Mouse (Mus musculus): ENCODE results near the gene Prkaa1.
"Not testable (repeated sequence)": the region's sequence is repeated elsewhere in the genome, so short reads cannot be mapped to it uniquely, and the experiment has no call there.

Prkaa1 gene

DNA sequence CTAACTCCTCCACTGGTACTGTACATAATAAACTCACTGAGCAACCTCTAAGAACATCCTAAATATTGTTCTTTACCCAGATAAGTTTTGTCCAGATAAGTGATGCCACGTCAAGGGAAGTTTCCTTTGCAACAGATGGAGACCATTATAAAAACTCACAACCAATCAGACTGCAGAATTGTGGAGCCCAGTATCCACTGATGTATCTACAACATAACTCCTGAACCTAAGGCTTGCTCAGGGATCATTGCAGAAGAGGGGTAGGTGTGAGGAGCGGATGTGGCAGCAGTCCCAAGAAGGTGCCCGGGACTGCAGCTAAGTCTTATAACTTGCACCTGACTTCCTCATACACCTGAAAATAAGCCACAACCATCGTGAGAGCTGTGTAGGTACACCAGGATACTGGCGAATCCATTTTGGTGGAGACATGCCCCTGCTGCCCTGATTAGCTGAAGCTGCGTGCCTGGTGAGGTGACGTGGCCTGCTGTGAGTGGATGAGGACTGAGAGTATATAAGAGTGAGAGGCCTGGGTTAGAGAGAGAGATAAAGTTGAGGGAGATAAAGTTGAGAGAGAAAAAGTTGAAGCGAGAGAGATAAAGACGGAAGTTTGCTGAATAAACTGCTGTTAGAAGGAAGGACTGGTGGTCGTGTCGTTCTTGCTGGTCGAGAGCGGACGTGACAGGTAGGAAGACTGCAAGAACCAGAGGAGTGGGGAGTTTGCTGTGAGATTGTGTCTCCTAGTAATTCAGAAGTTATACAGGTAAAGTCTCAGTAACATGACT is 12.6 kb upstream of the Prkaa1 start:
- not testable (repeated sequence) for DNase-seq

DNA sequence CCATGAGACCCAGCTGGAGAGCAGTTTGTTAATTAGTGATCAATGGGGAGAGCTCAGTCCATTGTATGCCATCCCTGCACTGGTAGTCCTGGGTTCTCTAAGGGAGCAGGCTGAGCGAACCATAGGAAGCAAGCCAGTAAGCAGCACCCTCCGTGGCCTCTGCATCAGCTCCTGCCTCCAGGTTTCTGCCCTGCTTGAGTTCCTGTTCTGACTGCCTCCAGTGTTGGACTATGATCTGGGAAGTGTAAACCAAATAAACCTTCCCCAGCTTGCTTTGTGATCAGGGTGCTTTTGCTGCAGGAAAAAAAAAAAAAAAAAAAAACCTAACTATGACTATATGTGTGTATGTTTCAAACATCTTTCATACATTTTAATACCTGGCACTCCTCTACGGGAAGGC is 10.4 kb upstream of the Prkaa1 start:
- no peak for DNase-seq

DNA sequence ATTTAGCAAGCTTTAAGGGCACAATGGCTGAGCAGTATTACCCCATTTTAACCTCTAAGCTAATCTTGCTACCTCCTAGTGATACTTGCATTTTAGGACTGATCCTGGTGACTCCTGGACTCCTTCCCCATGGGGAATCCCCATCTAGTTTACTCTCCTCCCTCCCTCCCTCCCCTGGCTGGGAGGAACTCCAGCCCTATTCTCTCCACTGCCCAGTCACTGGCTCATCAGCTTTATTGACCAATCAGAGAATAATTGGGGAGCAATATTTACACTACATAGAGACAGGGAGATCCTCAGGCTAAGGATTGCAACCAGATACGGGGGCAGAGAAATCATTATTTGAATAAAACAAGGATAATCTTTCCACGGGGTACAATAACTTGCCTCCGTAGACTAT is 9.5 kb upstream of the Prkaa1 start:
- no peak for DNase-seq

DNA sequence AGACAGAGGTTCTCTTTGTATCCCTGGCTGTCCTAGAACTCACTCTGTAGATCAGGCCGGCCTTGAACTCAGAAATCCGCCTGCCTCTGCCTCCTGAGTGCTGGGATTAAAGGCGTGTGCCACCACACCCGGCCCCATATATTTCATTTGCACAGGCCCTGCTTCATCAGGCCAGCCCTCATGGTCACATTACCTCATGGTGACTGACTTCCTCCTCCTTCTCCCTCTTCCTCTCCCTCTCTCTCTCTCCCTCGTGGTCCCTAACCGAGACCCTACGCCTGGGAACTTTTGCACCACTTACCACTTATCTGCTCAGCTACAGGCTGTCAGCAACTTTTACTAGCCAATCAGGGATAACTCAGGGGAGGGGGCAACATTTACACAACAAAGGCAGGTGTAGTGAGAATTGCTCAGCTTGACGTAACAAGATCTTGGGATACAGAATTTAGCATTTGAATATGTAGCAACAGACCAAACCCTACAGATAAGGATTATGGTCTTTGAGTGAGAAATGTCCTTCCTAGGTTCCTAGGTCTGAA is 8.6 kb upstream of the Prkaa1 start:
- DNase-seq = no peak

DNA sequence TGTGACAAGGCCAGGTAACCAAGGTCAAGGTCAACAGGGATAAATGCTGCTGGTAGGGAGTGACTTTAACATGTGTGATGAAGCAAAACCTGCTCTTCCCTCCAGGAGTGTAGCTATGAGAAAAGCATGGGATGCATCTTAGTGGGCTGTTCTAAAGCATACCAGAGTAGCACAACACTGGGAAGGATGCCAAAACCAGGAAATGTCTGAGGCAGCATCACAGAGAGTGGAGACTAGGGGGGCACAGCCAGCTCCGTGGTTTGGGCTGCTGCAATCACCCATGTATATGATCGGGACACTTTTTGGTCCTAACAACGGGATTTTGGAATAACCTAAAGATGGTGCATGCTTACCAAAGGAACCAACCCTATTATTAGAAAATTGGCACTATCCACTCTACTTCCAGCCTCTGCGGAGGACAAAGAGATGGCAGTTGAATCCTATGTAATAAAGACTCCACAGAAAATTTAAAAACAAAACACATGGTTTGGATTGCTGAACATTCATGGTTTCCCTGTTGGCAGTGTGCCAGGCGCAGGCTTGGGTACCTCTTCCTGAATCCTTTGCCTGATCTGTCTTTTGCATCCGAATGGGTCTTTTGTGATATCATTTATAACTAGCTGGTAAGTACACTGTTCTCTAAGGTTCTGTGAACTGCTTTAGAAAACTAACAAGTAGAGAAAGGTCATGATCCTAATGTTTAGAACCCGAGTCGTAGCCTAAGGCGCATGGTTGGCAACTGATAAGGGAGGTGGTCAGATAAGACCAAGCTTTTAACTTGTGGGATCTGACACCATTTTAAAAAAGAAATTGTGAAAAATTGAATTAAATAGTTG is 5.4 kb upstream of the Prkaa1 start:
- peak; percentile 20 for DNase-seq

DNA sequence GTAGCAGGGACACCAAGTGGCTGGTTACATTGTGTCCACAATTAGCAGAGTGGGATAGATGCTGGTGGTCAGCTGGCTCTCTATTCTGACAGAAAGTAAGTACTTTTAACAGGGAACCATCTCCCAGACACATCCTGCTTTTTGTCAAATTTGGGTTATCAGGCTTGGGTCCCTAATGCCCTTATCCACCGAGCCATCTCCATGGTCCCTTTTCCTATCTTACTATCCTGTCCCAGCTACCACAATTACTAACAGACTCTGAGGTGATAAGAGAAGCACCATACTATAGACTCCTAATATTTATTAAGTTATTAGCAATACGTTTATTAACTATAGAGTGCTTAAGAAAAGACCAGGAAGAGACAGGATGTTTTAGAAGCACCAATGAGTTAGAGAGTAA is 4.3 kb upstream of the Prkaa1 start:
- DNase-seq = no peak

DNA sequence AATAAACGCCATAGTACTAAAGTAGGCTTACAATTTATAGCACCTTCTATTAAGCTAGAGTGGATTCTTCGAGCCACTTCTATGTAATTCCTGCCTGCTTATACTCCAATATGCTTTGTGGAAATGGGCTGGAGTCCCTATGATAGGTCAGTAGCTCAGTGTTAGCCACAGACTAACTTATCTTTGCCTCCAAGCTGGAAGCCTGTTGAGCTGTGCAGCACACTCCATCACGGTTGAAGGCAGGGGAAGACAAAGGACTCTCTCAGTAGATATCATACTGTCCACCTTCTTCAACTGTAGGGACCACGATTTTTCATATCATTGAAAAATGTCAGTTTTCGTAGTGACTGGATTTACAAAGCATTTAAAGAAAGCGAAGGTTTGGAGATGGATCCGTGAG is 3.8 kb upstream of the Prkaa1 start:
- DNase-seq = no peak

DNA sequence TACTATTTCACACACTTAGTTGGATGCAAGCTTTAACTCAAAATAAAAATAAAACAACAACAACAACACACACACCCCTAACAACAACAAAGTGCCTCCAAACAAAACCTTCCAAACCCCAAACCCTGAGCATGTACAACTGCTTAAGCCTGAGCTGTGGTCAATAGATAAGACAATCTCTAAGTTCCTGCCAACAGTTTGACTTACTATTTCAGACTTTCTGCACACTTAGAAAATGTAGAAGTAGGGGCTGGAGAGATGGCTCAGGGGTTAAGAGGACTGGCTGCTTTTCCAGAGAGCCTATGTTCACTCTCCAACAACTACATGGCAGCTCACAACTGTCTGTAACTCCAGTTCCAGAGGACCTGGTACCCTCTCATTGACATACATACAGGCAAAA is 3.3 kb upstream of the Prkaa1 start:
- no peak for DNase-seq

DNA sequence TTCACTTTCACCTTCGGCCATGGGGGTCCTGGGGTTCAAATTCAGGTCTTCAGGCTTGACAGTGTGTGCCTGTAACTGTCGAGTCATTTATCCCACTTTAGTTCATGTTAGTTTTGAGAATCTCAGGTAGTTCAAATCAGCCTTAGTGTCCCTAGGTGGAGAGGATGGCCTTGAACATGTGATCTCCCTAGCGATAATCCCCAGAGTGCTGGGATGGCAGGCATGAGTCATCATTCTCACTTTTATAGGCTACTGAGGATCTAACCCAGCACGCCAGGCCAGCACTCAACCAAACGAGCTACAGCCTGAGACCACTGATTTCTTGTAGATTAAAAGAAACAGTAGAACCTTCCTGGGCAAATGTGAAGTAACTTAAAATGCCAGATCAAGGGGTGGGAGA is 1.6 kb upstream of the Prkaa1 start:
- DNase-seq = no peak

DNA sequence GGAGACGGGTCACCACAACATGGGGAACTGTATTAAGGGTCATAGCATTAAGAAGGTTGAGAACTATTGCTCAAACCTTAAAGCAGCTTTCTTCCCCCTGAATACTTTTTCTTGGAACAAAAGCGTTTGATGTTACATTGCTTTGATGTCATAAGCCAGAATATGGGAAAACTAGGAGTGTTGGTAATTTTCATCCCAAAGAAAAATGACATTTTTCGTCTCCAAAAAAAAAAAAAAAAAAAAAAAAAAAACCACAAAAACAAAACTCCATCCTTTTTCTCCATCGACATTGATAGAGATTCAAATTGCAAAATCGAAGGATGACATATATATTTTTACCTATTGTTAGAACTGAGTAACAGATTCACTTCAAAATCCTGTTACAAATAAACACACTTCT is 947 bp upstream of the Prkaa1 start:
- no peak for DNase-seq

DNA sequence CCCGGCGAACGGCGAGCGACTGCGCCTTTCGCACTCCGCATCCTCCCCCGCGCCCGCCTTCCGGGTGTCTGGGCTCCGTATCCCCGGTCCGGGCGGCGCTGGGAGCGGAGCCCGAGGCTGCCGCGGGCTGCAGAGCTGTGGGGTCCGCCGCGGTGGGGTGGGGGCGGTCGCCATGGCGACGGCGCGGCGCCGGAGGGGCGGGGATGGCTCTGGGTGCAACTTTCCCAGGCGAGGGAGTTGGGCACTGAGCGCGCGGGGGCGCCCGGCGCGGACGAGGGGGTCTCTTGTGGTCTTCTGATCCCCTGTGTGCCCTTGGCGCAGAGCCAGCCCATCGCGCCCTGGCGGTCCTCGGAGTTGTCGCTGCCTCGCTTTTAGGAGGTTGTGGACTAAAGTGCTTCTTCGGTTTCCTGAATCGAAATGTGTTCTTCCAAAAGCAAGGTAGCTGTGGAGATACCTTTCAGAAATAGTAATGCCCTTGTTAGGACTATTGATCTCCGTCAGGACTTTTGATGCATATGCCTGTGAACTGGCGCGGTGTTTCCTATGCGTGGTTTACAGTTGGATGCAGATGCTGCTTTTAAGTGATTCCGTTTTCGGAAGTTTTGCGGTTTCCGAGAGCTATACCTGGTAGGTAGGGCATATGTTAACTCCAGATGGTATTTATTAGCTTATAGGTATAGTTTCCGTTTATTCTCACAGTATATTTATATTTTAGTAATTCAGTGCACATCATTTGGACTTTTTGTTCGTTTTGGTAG is 539 bp downstream of the Prkaa1 start:
- no peak for DNase-seq

DNA sequence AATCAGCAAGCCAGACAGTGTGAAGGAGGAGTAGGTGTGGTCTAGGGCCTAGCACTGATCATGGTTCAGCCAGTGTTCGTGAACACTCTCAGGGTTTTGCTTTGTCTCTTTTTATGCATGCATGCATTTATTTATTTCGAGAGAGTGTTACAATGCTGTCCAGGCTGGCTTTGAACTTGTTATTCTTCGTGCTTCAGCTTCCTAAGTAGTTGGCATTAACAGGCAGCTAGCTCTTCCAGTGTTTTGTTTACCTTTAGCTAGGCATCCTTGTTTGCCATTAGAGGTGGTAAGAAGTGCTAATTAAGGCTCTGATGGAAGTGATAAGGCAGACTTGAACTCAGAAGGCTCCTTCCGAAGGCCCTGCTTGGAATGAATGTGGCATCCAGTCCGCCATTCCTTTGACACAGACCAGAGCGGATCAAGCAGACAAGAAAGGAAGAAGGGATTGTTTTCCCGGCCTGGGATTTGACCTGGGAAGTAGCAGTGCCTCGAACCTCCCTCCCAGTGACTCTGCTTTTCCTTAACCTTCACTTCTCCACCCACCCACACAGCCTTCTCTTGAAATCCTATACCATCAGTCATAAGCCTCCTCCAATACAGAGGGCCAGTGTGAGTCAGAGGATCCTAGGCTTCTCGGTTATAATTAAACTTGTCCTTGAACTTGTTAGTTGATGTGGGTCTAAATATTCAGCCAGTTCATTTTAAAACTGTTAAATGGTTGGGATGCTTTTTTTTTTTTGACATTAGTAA is 1.7 kb downstream of the Prkaa1 start:
- DNase-seq = no peak

DNA sequence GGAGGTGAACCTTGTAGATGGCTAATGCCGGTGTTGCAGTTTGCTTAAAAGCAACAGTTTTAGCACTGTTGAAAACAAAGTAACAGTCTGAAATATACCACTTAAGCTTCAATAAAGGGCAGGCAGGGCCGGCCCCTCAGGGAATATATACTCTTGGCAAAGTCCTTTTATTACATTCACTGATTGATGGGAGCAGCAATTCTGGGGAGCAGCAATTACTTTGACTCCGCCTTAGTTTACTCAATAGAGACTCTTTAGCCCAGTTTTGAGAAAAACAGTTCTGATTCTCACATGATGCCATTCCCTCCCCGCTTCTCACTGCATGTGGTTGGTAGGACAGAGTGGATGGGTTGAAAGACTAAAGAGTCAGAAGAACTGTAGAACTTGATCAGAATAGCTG is 5.5 kb downstream of the Prkaa1 start:
- no peak for DNase-seq

DNA sequence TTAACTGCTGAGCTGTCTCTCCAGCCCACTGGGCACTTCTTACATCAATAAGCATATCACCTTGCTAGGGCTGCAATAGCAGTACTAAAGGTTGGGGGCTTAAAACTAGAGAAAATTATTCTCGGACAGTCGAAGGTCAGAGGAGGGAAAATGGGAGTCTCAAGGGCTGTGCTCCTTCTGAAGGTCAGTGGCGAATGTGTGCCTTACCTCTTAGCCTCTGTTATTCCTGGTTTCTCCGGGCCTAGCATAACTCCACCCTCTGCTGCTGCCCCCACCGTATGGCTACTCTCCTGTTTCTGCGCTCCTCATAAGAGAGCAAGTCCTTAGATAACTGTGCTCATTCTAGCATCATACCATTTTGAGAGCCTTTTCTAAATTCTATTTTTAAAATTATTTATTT is 8.5 kb downstream of the Prkaa1 start:
- DNase-seq = no peak

DNA sequence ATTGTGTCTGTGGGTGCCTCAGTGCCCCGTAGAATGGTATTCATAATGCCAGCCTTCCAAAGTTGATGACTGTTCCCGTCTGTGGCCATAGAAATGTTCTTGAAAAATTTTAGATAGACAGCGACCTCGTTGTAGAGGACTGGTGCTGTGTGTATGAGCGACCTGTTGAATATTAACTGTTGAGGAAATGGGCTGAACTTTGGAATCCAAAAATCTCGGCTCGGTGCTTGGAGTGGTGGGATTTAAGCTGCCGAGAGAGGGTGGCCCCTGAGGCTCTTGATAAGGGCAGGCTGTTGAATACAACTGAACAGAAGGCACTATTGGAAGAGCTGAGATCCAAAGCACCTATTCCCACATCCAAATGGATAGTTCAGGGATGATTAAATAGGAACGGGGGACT is 11.0 kb downstream of the Prkaa1 start:
- DNase-seq = no peak

DNA sequence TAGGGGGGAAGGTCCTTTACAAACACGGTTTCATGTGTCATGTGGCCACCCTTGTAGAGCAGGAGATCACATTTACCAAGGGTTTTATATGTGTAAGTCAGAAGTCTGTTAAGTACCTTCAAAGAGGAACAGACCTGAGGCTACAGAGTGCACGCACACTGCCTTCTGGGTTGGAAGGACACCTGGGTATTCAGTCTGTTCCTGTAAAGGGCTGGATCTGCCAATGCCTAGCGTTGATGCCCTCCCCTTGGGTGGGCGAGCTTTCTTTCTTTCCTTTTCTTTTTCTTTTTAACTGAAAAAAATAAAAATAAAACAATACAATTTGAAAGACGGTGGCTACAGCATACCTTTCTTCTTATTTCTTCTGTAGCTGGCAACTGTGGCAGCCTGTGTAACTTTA is 11.4 kb downstream of the Prkaa1 start:
- DNase-seq = no peak

DNA sequence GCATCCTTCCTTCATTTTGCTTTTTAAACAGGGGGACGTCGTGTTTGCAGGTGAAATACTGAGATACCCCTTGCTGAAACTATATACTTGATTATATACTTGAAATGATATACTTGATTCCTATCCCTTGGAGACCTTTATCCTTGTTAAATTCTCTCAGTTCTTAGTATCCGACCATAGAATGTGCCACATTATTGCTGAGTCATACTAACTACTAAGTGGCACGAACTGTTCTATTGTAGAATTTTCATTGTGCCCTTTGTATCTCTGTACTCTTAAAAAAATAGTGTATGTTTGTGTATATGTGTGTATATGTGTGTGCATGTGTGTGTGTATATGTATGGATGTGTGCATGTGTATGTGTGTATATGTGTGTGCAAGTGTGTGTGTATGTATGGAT is 12.7 kb downstream of the Prkaa1 start:
- DNase-seq = no peak

DNA sequence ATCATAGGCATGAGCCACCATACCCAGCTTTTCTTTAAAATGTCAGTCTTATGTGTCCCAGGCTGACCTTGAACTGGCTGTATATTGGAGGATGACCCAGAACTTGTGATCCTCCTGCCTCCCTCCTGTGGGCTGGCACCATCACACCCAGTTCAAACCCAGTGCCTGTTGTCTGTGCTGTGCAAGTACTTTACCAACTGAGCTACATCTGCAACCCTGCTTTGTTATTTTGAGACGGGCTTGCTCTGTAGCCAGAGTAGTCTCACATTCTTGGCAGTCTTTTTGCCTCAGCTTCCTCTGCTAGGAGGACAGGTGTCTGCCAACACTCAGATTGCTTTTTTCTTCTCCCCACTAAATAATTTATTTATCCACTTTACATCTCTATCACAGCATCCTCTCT is 13.7 kb downstream of the Prkaa1 start:
- no peak for DNase-seq

DNA sequence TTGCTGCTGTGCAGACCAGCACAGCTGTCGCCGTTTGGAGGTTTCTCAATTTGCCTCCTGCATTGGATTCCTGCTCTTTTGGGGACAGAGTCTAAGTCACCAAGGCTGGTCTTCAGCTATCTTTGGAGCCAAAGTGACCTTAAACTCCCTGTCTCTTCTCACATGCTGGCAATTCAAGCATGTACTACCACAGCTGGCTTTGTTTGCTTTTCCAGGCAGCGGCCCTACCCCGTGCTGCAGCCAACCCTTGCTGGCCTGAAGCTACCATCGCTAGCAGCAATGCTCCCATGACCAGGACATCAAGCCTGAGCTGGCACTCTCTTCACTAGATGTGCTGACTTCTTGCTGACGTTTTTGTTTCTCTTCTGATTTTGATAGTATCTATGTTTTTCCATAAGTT is 15.2 kb downstream of the Prkaa1 start:
- no peak for DNase-seq

DNA sequence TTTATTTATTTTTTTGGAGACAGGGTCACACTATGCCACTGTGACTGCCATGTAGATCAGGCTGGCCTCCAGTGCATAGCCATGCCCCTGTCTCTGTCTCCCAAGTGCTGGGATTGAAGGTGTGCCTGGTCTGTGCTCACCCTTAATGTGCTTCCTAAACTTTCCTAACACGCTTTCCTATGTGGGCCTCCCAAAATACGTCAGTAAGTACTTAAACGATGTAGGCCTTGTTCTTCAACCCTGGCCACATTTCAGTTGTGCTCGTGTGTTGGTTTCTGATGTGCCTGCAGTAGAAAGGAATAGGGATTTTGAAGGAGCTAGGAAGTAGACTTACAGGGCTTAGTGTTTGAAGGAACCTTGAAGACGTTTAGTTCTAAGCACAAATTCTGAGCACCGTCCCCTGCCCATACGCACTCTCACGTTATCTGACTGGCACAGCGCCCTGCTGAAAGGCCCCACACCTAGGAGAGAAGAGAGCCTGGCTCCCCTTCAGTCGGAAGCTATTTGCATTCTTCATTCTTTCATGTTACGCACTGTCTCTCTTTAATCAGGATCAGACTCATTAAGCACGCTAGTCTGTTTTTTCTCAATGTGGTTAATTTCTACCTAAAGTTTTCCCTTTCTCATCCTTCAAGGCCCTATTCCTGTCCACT is 21.6 kb downstream of the Prkaa1 start:
- DNase-seq = no peak

DNA sequence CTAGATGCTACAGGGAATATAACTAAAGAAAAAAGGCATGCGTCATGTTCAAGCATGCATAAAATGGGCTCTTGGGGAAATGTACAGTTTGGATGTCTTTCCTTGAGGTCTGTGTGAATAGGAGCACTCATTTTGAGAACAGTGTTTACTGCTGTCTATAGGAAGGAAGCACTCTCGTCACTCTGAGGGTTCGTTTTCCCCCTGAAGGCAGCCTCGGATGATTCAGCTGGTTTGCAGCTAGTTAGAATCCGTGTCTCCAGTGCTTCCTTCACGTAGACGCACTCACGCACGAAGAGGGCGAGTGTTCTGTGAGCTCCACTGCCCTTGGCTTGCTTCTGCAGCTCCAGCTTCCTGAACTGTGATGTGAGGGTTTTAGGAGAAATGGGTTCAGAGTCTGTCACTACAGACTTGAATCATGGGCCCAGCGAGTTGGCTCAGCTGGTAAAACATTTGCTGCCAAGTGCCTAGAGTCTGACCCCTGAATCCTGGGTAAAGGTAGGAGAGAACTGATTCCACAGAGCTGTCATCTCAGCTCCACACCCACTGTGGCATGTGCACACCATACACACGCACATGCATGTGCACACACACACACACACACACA is 29.7 kb downstream of the Prkaa1 start:
- DNase-seq = no peak
